Mouse (Mus musculus): ENCODE data around the gene Zcchc7.
"Not testable (repeated sequence)": the region's sequence is repeated elsewhere in the genome, so short reads cannot be mapped to it uniquely, and the experiment has no call there.

The Zcchc7 gene

GRCm38 (mm10) chr4:44917312-44917848 is 161.7 kb downstream of the Zcchc7 start:
- no peak for DNase-seq (ENCODE audit: low spot score)

- DNase-seq (ENCODE audit: low spot score): no peak
Observed at GRCm38 (mm10) chr4:44917907-44918306, 162.2 kb downstream of the Zcchc7 start.

- no peak for DNase-seq (ENCODE audit: low spot score)
Observed at GRCm38 (mm10) chr4:44920831-44921230, 165.2 kb downstream of the Zcchc7 start.

DNA sequence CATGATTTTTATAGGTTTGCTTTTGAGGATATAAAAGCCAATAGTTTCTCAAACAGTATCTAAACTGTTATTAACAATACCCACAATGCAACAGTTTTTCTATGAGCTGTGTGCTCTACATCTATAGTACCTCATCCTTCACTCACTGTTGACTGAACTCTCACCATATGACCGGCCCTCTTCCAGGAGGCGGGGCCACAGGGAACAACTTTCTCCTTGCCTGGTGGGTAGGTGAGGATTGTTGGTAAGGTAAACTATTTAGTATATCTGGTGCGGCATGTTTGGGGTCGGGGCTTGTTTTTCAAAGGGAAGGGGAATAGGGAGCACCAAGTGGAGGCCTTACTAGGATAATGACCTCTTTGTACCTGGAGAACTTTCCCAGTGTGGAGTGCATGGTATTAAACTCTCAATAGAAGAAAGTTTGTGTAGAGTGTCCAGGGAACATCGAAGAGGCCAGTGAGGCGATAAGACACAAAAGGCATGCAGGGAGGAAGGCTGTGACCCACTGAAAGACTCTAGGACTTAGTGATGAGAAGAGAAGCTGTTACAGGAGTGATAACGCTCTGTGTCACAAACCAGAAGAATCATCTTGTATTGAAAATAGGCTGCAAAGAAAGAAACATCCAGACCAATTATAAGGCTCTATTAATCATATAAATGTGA is 166.9 kb downstream of the Zcchc7 start:
- no peak for DNase-seq (ENCODE audit: low spot score)

GRCm38 (mm10) chr4:44923129-44923481 is 167.4 kb downstream of the Zcchc7 start:
- no peak for DNase-seq (ENCODE audit: low spot score)

DNA sequence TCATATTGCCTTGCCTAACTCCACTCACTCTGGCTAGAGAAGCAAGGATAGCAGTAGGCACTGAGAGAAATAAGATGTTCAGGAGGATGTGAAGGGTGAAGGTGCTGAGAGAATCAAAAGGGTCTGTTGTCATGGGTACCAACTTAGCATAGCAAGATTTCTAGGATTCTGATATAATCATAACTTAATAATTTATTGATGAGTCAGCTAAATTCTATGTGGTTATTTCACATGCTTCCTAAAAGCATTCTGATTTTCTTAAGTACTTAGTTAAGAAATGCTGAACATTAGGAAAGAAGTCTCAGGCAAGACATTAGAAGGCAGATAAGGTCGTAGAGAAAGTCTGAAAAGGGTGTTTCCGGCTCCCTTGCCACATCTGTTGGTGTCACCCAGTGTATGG is 172.3 kb downstream of the Zcchc7 start:
- DNase-seq (ENCODE audit: low spot score): no peak

DNA sequence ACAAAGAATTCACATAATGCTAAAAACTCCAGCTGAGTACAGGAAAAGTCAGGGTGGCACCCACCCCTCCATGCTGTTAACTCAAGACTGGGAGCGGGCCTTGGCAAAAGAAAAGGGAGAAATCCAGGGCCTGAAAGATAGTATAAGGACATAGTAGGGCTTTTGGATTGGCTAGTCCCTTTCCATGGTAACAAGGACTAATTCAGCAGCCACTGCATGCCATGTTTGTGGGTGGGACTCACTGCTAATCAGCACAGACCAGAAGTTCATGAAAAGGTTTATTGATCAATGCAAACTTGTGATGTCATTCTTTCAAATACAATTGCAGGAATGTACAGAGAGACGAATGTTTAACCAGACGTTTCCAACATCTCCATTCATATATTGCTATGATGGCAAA is 173.1 kb downstream of the Zcchc7 start:
- no peak for DNase-seq (ENCODE audit: low spot score)

DNA sequence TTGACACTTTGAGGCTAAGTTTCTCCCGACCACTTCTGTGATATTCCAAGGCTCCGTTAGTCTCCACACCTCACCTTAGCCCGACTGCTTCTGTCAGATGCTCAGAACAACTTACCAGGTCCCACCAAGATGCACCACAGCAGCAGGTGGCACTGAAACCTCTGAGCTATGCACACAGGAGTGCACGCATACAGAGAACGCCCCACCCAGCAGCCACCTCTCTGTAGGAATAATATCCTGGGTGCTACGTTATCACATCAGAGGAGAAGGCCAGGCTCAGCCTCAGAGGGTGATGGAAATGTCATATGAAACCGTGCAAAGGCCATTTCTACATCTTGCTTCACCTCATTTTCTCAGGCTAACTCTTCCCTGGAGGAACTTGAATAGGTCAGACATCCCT is 174.7 kb downstream of the Zcchc7 start:
- no peak for DNase-seq (ENCODE audit: low spot score)

DNA sequence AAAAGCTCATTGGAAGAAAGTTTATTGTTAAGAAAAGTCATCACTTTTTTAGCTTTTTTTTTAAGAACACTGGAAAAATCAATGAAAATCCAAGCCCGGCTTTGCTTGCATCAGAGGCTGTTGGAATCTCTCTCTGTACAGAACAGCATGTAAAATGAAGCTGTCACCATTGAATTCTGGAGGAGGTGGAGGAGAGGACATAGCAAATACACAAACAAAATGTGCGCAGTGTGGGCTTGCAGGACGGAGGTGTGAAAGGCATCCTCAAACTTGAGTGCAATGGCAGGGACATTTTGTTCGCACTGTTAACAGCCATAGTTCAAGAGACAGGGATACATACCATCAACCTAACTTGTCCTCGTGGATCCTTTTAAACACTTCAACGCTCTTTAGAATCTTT is 176.1 kb downstream of the Zcchc7 start:
- no peak for DNase-seq (ENCODE audit: low spot score)

GRCm38 (mm10) chr4:44938359-44939340 is 183.0 kb downstream of the Zcchc7 start:
- DNase-seq (ENCODE audit: low spot score): no peak

GRCm38 (mm10) chr4:44939576-44940249 is 184.0 kb downstream of the Zcchc7 start:
- DNase-seq (ENCODE audit: low spot score): no peak

- no peak for DNase-seq (ENCODE audit: low spot score)
Observed at GRCm38 (mm10) chr4:44940286-44940685, 184.6 kb downstream of the Zcchc7 start.

- DNase-seq (ENCODE audit: low spot score): no peak
Observed at GRCm38 (mm10) chr4:44942237-44942636, 186.6 kb downstream of the Zcchc7 start.

DNA sequence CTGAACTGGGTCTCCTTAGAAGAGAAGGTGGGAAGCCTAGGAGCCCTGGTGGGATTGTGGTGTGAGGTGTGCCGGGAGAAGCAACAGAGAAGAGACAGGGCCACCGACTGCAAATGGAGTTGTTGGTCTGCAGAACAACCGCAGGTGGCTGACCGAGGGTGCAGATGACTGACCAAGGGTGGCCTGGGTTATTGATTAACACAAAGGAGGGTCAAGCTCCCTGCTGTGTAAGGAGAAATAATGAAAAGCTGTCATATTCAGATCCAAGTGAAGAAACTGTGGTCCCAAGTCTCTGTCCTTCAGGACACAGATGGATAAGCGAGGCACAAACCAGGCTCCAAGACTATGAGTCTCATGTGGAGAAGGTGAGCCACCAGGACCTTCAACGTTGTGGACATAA is 187.8 kb downstream of the Zcchc7 start:
- DNase-seq (ENCODE audit: low spot score): no peak

DNA sequence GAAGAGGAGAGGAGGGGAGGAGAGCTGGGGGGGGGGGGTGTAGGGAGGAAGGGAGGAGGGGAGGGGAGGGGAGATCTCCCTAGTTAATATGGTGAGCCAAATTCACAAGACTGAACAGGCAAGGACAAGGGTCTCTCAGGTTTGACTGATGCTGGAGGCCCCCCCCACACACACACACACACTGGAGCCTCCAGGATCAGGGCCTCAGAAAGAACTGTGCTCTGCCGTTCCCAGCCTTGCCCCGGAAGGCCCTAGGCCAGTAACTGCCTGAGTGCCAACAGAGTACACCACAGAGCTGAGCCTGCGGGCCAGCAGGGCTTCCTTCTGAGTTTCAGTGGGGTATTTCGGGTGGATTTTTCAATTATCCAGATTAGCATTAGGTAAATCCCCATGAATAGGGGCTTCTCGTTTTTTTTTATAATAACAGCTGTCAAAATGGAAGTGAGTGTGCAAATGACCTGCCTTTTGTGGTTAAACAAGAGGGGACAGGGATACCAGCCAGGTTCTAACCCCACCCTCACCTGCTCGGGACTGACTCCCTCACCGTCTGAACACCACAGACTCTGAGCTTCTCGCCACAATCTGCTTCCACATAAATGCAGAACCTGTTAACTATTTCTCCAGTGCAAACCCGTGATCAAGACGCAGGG is 188.9 kb downstream of the Zcchc7 start:
- no peak for DNase-seq (ENCODE audit: low spot score)

DNA sequence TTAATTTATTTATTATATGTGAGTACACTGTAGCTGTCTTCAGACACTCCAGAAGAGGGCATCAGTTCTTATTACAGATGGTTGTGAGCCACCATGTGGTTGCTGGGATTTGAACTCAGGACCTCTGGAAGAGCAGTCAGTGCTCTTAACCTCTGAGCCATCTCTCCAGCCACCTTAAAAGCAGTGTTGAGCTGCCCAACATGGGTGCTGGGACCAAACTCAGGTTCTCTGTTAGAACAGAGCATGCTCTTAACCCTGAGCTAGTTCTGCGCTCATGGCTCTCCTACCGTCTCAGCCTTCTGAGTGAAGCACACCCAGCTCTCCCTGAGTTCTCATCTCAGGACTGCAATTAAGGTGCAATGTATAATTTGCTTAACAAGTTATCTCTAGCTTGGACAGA is 190.4 kb downstream of the Zcchc7 start:
- DNase-seq (ENCODE audit: low spot score): not testable (repeated sequence)

GRCm38 (mm10) chr4:44947464-44947863 is 191.8 kb downstream of the Zcchc7 start:
- no peak for DNase-seq (ENCODE audit: low spot score)

DNA sequence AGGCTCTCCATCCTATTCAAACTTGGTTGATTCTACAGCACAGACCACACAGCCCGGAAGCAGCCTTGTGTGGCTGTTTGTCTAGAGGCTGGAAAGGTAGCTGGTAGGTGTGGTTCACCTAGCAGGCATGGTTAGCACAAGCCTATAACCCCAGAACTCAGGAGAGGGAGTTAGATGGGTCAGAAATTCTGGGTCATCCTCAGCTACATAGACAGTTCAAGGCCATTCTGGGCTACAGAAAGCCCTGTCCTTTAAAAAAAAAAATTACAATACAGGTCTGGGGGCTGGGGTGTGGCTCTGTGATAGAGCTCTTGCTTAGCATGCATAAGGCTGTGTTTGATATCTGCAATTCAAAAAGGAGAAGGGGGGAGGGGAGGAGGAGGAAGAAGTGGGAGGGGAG is 192.6 kb downstream of the Zcchc7 start:
- DNase-seq (ENCODE audit: low spot score): no peak

- DNase-seq (ENCODE audit: low spot score): no peak
Observed at GRCm38 (mm10) chr4:44953041-44953440, 197.4 kb downstream of the Zcchc7 start.

- no peak for DNase-seq (ENCODE audit: low spot score)
Observed at GRCm38 (mm10) chr4:44958776-44959175, 203.1 kb downstream of the Zcchc7 start.

GRCm38 (mm10) chr4:44959220-44959619 is 203.5 kb downstream of the Zcchc7 start:
- DNase-seq (ENCODE audit: low spot score): no peak

DNA sequence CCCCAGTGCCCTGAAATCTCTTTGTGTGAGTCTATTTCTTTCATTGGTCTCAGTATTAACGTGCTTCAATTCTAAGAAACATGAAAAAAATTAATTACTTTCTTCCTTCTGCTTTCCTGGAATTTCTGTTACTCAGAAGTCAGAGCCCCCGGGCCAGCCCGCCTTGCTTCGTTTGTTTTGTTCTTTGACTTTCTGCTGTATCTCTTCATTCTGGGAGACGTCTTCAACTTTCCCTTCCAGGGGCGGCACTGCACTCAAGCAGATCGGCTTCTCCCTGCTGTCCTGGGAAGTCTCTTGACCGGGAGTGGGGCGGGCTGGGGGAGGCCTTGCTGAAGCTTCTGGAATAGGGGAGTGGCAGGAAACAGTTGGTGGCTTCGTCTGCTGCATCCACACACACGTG is 207.5 kb downstream of the Zcchc7 start:
- DNase-seq (ENCODE audit: low spot score): no peak
